ENCODE assay signal across 16 mouse cellular contexts in genomic region chr4:105318421-105318820, GRCm38 (mm10).
"Had no signal": no experiment of that assay in that cellular context is flagged by ENCODE, and none has a peak within 500 bp of the region (broad histone marks: within the 10 kb centered on the region; RNA-seq: fewer than 3 reads in every experiment).

No protein-coding gene starts in this region.

- H3K27ac ChIP-seq: lung, embryonic 15.5 days; macrophage; midbrain, embryonic 12.5 days; midbrain, embryonic 15.5 days; neural tube, embryonic 12.5 days; stomach, embryonic 15.5 days; stomach, postnatal 0 days had no signal

- ATAC-seq: lung, postnatal 0 days; midbrain, embryonic 15.5 days had no signal

- H3K36me3 ChIP-seq: lung, embryonic 15.5 days; midbrain, embryonic 12.5 days; midbrain, embryonic 15.5 days; neural tube, embryonic 12.5 days; stomach, embryonic 15.5 days had no signal

- DNase-seq: lung, adult 2 months; lung, postnatal 14 days; lung, postnatal 36 days; right cerebral cortex, postnatal 14 days; thymus, adult 2 months; thymus, postnatal 25 days; thymus, postnatal 4 days had no signal

- H3K4me1 ChIP-seq: midbrain, embryonic 15.5 days; neural tube, embryonic 12.5 days; stomach, embryonic 15.5 days had no signal

- H3K27me3 ChIP-seq: lung, embryonic 15.5 days; midbrain, embryonic 12.5 days; midbrain, embryonic 15.5 days; neural tube, embryonic 12.5 days; stomach, embryonic 15.5 days had no signal

- H3K4me3 ChIP-seq: lung, embryonic 15.5 days; megakaryocyte, embryonic 14.5 days; midbrain, embryonic 12.5 days; midbrain, embryonic 15.5 days; neural tube, embryonic 12.5 days; stomach, embryonic 15.5 days had no signal

- H3K9ac ChIP-seq: lung, embryonic 15.5 days; midbrain, embryonic 12.5 days; midbrain, embryonic 15.5 days; neural tube, embryonic 12.5 days; stomach, embryonic 15.5 days had no signal

- H3K9me3 ChIP-seq: lung, embryonic 15.5 days; megakaryocyte, embryonic 14.5 days; midbrain, embryonic 12.5 days; midbrain, embryonic 15.5 days; neural tube, embryonic 12.5 days; stomach, embryonic 15.5 days had no signal

- H3K4me2 ChIP-seq: lung, embryonic 15.5 days; midbrain, embryonic 12.5 days; midbrain, embryonic 15.5 days; neural tube, embryonic 12.5 days; stomach, embryonic 15.5 days had no signal
